Mouse (Mus musculus): ENCODE data around the gene Katnal1.

Katnal1 gene

GRCm38 (mm10) chr5:148890237-148890636, 38.9 kb downstream of the Katnal1 start:
- DNase-seq (ENCODE audit: low read depth in 1 of 2, low spot score in 2 of 2): no peak

GRCm38 (mm10) chr5:148888032-148888431, 41.1 kb downstream of the Katnal1 start:
- DNase-seq (ENCODE audit: low read depth in 1 of 2, low spot score in 2 of 2): no peak

GRCm38 (mm10) chr5:148885821-148886609, 43.1 kb downstream of the Katnal1 start:
- DNase-seq (ENCODE audit: low read depth in 1 of 2, low spot score in 2 of 2): no peak

GRCm38 (mm10) chr5:148883671-148884070, 45.4 kb downstream of the Katnal1 start:
- DNase-seq (ENCODE audit: low read depth in 1 of 2, low spot score in 2 of 2): no peak

GRCm38 (mm10) chr5:148879218-148879617, 49.9 kb downstream of the Katnal1 start:
- no peak for DNase-seq (ENCODE audit: low read depth in 1 of 2, low spot score in 2 of 2)

DNA sequence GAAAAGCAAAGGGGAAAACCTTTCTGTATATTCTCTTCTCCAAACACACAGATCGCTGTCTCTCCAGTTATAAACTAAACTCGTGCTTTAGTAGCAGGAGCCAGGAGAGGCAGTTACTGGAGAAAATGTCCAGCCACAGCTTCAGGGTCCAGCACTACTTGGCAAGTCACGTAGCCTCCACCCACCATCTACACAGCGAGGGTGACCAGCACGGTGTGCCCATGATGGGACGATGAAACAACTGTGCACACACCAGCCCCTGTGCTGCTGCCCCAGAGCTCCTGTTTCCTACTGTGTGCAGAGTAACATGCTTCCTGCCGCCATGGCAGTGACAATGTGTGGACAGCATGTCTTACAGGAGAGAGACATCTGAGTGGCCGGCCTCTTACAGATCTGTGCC, 56.0 kb downstream of the Katnal1 start:
- no peak for DNase-seq (ENCODE audit: low read depth in 1 of 2, low spot score in 2 of 2)

DNA sequence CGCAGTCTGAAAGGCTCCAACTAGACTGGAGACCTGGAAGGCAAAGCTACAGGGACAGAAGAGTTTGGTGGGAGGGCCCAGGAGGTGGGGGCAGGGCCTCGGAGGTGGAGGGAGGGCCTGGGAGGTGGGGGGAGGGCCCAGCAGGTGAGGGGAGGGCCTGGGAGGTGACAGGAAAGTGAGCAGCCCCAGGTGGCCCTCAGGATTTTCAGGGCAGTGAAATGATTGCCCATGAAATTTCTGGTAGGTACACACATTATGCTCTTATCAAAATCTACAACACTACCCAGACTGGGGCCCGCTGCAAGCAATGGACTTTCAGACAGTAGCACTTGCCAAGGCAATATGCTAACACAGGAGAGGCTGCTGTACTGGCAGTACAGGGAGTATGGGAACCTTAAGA, 59.5 kb downstream of the Katnal1 start:
- DNase-seq (ENCODE audit: low read depth in 1 of 2, low spot score in 2 of 2): no peak

- no peak for DNase-seq (ENCODE audit: low read depth in 1 of 2, low spot score in 2 of 2)
Observed at GRCm38 (mm10) chr5:148867766-148868165, 61.4 kb downstream of the Katnal1 start.

- DNase-seq (ENCODE audit: low read depth in 1 of 2, low spot score in 2 of 2): no peak
Observed at GRCm38 (mm10) chr5:148867171-148867570, 61.9 kb downstream of the Katnal1 start.

- DNase-seq (ENCODE audit: low read depth in 1 of 2, low spot score in 2 of 2): no peak
Observed at GRCm38 (mm10) chr5:148866571-148866970, 62.5 kb downstream of the Katnal1 start.

- DNase-seq (ENCODE audit: low read depth in 1 of 2, low spot score in 2 of 2): no peak
Observed at GRCm38 (mm10) chr5:148863409-148863808, 65.7 kb downstream of the Katnal1 start.

DNA sequence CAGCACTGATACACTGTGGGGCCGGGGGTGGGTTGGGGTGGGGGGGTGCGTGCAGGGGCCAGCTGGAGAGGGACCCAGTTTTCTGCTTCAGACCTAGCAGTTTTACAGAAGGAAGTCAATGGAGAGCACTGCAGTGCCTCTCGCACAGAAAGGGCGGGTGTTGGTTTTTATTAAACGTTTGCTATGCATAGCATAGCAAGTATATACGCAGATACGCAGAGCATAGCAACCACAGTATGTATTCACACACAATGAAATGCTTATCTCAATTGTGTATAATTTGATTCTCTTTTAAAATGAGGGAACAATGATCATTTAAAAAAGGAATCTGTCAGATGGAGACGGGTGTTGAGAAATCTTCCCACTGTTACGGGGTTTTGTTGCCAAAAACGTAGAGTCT, 66.3 kb downstream of the Katnal1 start:
- DNase-seq (ENCODE audit: low read depth in 1 of 2, low spot score in 2 of 2): no peak

DNA sequence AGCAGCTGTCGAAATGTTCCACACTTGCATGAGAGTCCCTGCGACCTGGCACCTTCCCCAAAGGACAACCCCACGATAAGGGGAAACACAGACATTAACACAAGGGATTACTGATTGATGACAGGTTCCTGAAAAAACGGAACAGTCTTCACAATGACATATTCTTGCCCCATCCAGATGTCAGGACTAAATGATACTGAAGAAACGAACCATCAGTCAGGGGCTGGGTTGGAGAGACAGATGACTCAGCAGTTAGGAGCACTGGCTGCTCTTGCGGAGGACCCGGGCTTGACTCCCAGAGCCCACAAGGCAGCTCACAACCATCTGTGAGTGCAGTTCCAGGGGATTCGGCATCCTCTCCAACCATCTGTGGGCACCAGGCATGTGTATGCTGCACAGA, 67.0 kb downstream of the Katnal1 start:
- no peak for DNase-seq (ENCODE audit: low read depth in 1 of 2, low spot score in 2 of 2)

GRCm38 (mm10) chr5:148857522-148857921, 71.6 kb downstream of the Katnal1 start:
- DNase-seq (ENCODE audit: low read depth in 1 of 2, low spot score in 2 of 2): no peak

DNA sequence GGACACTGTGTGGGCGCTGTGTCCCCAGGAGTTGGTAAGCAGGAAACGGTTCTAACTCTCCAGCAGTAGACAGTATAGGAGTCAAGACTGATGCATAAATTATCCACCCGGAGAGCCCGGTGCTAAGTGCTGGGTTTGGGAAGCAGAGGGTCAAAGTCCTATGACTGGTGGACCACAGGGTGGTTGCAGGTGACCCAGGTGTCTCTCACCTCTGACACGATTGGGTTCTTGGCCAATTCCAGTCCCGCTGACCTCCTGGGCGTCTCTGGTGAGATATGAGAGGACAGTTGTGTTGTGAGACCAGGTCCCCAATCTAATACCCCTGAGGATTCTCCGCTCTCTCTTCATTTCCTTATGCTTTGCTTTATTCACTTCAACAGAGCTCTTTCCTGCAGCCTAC, 74.1 kb downstream of the Katnal1 start:
- DNase-seq (ENCODE audit: low read depth in 1 of 2, low spot score in 2 of 2): no peak

DNA sequence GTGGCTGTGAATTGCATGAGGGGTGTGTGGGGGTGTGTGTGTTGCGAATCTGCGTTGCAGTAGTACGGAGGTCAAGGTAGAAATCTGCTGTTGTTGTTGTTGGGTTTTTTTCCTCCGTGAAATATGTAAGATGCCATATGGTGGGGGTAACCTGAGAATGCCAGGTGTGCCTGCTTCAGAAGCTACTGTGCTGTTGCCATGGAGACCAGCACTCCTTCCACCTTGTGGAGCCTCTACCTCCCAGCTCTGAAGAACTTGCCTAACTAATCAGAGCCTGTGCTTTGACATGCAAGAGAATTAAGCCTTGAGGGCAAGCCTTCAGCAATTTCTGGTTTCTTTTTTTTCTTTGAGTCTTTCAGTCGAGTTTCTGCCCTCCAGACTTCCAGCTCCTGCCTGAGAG, 75.0 kb downstream of the Katnal1 start:
- no peak for DNase-seq (ENCODE audit: low read depth in 1 of 2, low spot score in 2 of 2)

DNA sequence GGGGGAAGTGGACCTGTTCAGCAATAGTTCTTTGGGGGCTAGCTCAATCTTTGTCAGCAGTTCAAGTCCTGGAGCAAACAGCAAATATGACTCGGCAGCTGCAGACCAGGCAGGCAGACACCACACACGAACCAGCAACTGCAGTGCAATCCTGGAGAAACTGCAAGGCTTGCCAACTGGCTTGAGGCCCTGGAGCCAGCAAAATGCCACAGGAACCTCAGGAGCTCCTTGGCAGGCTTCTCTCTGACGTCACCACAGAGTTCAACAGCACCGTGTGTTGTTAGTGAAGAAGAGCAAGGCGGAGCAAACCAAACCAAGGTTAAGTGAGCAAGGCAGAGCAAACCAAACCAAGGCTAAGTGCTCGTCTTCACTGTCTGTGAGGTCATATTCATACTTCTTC, 79.6 kb downstream of the Katnal1 start:
- no peak for DNase-seq (ENCODE audit: low read depth in 1 of 2, low spot score in 2 of 2)

DNA sequence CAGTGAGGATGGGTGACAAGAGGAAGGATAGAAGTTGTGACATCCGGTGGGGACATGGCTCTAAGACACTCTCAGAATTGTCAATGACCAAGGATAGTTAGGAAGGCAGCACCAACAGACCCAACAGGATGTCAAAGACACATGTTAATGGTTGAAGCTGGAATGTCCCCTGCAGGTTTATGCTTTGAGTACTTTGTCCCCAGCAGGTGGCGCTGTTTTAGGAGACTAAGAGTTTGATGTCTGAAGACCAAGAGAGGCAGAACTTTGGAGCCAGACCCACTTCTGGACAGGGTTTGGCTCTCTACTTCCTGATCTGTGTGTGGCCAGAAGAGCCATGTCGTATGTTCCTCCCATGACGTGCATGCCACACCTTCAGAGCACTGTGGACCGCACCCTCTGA, 82.1 kb downstream of the Katnal1 start:
- no peak for DNase-seq (ENCODE audit: low read depth in 1 of 2, low spot score in 2 of 2)

DNA sequence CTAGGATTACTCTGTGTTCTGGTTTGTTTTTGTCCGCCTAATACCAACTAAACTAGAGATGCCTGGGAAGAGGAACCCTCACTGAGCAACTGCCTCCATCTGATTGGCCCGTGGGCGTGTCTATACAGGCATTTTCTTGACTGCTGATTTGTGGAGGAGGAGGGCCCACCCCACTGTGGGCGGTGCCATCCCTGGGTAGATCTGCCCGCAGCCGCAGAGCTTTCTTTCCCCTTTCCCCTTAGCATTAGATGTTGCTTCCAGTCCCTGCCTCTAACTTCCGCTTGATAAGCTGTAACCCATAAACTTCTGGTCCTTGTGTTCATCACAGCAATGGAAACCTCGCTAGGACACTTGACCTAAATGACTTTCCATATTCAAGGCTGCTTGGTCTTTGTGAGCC, 92.1 kb downstream of the Katnal1 start:
- peak; percentile 13 to 37 for DNase-seq (ENCODE audit: low read depth in 1 of 2, low spot score in 2 of 2)

DNA sequence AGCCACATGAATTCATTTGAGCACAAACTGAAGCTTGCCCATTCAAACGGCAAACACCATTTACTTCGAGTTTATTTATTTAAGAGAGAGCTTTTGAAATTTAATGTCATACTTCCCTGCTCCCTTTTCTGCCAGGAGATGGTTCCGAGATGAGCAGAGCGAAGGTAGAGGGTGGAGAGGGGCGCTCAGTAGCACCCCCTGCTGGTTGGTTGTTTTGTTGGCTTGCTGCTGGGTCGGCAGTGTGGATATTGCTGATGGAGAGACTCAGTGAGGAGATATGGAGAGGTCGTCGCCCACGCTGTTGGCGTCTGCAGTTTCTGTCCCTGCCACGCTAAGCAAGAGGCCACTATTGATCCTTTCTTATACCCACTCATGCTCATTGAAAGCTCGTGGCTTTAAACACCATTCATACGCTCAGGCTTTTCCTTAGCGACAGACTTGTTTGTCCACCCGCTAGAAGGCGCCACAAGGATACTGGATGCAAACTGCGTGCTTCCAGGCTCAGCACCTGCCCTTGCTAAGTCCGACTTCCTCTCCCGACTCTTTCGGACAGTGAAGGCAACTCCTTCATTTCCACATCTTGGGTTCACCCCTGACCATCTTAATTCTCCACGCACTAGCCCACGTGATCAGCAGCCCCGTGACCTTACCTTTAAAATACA, 97.4 kb downstream of the Katnal1 start:
- peak in 1 of 2 experiments; percentile 38 for DNase-seq (ENCODE audit: low read depth in 1 of 2, low spot score in 2 of 2)

GRCm38 (mm10) chr5:148831141-148831547, 98.0 kb downstream of the Katnal1 start:
- peak in 1 of 2 experiments; percentile 5 for DNase-seq (ENCODE audit: low read depth in 1 of 2, low spot score in 2 of 2)

GRCm38 (mm10) chr5:148825732-148826131, 103.4 kb downstream of the Katnal1 start:
- DNase-seq (ENCODE audit: low read depth in 1 of 2, low spot score in 2 of 2): no peak

DNA sequence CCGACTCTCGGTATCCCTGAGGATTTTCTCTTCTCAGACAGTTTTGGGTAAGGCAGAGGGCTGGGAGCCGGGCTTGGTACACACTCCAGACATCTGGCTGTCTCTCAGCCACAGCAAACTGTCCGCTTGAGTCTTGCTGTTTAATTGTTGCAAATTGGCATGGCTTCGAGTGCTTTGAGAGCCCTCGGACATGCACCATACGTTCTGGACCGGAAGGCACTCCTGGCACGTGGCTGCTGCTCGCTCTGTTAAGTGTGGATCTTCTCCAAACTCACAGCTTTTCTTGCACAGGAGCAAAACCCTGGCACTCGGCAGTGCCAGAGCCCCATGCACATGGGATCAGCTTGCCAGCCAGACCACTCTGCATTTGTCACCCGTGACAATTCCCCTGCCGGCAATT, 106.3 kb downstream of the Katnal1 start:
- no peak for DNase-seq (ENCODE audit: low read depth in 1 of 2, low spot score in 2 of 2)
